Mouse (Mus musculus): ENCODE data around the gene Il18. TPM values are rescaled to one million over a fixed set of nuclear protein-coding genes. Genes with fewer than 3 reads are reported as not detected.
A peak's percentile ranks its signal among the peaks of the same experiment; 100 is the strongest.
"Not testable (repeated sequence)": the region's sequence is repeated elsewhere in the genome, so short reads cannot be mapped to it uniquely, and the experiment has no call there.

Il18 gene
- polyA plus RNA-seq, 1 experiment from 2014 or later = 0.50 TPM

DNA sequence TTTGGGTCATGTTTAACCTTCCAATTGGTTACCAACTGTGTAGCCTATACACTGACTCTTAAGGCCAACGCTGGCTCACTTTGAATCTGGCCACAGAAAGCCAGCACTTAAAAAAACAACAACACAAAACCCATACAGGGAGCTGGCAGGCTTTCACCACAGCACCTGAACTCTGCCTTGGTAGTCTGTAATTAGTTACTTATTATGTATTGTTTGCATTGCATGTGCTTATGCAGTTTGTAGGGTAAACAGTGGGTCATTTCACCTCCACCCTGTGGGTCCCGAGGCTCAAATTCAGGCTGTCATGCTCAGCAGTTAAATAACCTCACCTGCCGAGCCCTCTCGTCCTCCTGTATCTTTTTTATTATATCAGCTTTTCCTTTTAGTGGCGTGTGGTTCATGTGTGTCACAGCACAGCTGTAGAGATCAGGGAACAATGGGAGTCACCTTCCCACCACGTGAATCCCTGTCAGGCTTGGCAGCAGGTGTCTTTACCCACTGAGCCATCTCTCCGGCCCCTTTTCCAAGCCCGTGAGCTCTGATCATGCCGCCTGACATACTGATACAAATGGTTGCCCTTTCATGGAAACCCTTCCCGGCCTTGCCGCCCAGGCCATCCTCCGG, 40.3 kb downstream of the Il18 start:
- H3K4me1 ChIP-seq = no peaks in the 10 kb centered on the region
- H3K27me3 ChIP-seq (ENCODE audit: low read depth, poor library complexity, severe bottlenecking) = no peaks in the 10 kb centered on the region
- WGBS = 83% methylated on average over 12 of the region's 12 CpGs
- peaks cover 52% of the 10 kb centered on the region for H3K36me3 ChIP-seq
- no peak for DNase-seq (ENCODE audit: low spot score)
- no peak overlapping the region for H3K4me3 ChIP-seq
- no peak overlapping the region for H3K27ac ChIP-seq
- H3K9me3 ChIP-seq (replicated peaks) = no peaks in the 10 kb centered on the region

DNA sequence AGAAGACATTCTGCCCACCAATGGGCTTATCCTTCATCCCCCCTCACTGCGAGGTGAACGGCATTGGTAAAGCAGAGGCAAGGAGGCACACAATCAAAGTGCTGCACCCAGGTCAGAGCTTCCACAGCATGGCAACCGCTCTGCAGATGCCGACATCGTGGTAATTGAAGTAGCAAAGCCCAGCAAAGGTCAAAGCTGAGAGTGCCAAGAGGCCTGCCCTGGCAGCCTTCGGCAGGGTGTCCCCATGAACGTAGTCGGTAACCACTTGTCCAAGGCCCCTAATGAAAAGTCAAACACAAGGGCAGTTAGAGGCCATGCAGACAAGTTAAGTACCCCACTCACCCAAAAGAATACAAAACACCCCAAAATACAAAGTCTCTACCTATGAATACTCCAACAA, 42.3 kb downstream of the Il18 start:
- no peak for DNase-seq (ENCODE audit: low spot score)
- Histone ChIP-seq H3K36me3 (peaks cover 62% of the 10 kb centered on the region), H3K27me3 (ENCODE audit: low read depth, poor library complexity, severe bottlenecking) (no peaks in the 10 kb centered on the region), H3K4me3 (no peak overlapping the region), H3K27ac (no peak overlapping the region), H3K4me1 (peaks cover 2% of the 10 kb centered on the region), H3K9me3 (replicated peaks) (no peaks in the 10 kb centered on the region)
- 95% methylated on average over 8 of the region's 8 CpGs for WGBS

DNA sequence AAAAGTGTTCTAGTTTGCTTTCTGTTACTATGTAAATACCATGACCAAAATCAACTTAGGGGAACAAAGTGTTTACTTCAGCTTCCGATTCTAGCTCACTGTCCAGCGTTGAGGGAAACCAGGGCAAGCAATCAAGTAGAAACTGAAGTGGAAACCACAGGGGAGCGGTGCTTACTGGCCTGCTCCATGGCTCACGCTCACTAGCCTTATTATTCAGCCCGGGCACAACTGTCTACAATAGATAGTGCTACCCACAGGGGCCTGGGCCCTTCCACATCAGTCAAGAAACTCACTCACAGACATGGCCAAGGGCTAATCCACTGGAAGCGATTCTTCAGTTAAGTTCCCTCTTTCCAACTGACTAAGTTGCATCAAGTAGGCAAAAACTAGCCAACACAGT, 46.9 kb downstream of the Il18 start:
- Histone ChIP-seq H3K27ac (no peak overlapping the region), H3K4me3 (0 out of 2 replicates have a peak overlapping the region, but pooled peaks have one; percentile 74), H3K4me1 (peaks cover 18% of the 10 kb centered on the region), H3K36me3 (peaks cover 60% of the 10 kb centered on the region), H3K9me3 (replicated peaks) (no peaks in the 10 kb centered on the region), H3K27me3 (ENCODE audit: low read depth, poor library complexity, severe bottlenecking) (no peaks in the 10 kb centered on the region)
- 91% methylated on average over 6 of the region's 6 CpGs for WGBS
- no peak for DNase-seq (ENCODE audit: low spot score)

DNA sequence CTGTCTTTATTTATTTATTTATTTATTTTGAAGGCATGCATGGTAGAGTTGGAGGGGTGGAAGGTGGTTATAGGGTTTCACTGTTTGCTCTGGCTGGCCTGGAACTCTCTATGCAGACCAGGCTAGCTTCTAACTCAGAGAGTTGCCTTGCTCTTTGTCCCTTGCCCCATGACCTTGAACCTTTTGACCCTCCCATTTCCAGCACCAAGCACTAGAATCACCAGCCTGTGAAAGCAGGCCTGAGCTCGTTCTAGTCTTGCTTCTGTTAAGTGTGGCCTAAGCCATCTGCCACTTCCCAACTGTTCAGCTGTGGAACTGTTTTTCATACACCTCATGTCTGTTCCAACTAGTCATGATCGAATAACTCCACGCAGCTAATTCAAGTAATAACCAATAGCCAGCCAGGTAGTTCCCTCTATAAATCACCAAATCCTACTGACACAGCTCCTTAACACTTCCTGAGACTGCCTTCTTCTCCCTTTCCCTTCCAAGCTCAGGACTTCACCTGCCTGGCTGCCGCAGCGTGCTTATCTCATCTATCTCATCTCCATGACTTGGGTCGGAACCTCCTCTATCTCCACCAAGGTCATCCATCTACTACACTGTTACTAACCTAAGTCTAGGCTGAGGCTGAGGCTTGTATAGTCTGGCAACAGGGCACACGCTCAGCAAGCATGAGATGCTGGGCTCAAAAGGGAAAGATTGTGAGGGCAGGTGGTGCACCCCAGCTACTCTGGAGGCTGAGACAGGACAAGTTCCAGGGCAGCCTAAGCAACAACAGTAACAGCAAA, 47.6 kb downstream of the Il18 start:
- Histone ChIP-seq H3K36me3 (peaks cover 60% of the 10 kb centered on the region), H3K27ac (no peak overlapping the region)
- 91% methylated on average over 7 of the region's 7 CpGs for WGBS

DNA sequence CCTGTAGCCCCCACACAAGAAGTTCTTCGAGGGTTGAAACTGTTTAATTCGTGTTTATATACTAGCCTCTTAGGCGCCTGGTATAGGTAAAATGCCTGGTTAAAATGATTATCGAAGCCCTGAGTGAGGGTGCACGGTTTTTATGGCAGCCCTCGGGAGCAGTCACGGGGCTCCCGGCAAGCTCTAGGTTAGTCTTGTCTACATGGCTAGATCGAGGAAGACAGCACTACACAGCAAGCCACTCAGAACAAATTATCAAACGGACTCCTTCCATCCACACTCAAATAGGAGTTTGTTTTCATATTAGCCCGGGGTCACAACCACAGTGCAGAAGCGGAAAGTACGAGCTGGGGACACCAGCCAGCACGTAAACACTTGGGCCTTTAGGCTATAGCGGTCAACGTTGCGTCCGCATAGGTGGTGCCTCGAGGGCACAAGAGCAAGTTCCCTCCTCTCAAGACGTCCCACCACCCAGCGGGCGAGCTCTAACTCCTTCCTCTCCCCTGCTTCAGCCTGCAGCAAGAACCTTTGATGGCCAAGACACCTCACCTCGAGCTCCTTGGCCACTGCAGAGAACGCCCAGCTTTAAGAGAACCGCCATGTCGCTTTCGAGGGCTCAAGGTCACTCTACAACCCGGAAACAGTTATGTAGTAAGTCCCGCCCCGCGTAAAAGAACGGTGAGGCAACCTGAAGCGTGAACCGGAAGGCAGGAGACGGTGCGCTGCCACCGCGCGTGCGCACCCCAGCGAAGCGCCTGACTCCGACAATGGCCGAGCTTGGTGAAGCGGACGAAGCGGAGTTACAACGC, 48.8 kb downstream of the Il18 start, which contains the start of the genes Sdhd and Timm8b:
Sdhd (minus strand) TSS at position 624 of the 809 bp plus-strand sequence.
Timm8b (plus strand) TSS at position 722 of the 809 bp plus-strand sequence.
- peak within 1 kb of the TSS; percentile 74 for H3K4me3 ChIP-seq
- no peaks in the 10 kb centered on the region for H3K27me3 ChIP-seq (ENCODE audit: low read depth, poor library complexity, severe bottlenecking)
- peaks cover 60% of the 10 kb centered on the region for H3K36me3 ChIP-seq
- WGBS = under 1% methylated on average over 48 of the region's 48 CpGs
- peak within 1 kb of the TSS; percentile 88 for H3K27ac ChIP-seq
- H3K9me3 ChIP-seq (replicated peaks) = no peaks in the 10 kb centered on the region
- peaks cover 18% of the 10 kb centered on the region for H3K4me1 ChIP-seq
- DNase-seq (ENCODE audit: low spot score) = peak; percentile 94

More for the DNA sequence above, 47.6 kb downstream of the Il18 start:
- H3K9me3 ChIP-seq (replicated peaks) = no peaks in the 10 kb centered on the region
- peaks cover 18% of the 10 kb centered on the region for H3K4me1 ChIP-seq
- DNase-seq (ENCODE audit: low spot score) = no peak
- H3K27me3 ChIP-seq (ENCODE audit: low read depth, poor library complexity, severe bottlenecking) = no peaks in the 10 kb centered on the region
- peak overlapping the region; percentile 74 for H3K4me3 ChIP-seq

DNA sequence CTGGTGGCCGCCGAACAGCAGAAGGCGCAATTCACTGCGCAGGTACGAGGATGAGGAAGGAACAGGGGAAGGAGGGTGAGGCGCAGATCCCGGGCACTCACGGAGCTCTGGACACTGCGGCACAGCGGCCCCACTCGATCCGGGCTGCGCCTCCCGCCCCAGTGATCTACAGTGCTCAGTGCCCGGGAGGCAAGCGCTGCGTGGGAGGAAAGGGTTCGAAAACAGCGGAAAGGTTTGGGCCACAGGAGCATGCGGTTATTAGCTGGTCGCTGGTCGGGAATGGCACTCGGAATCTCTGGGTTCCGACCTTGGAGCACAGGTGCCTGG, 49.3 kb downstream of the Il18 start:
- WGBS = under 1% methylated on average over 24 of the region's 24 CpGs
- Histone ChIP-seq H3K4me3 (peak overlapping the region; percentile 74), H3K36me3 (peaks cover 60% of the 10 kb centered on the region), H3K9me3 (replicated peaks) (no peaks in the 10 kb centered on the region), H3K27me3 (ENCODE audit: low read depth, poor library complexity, severe bottlenecking) (no peaks in the 10 kb centered on the region), H3K27ac (peak overlapping the region; percentile 88), H3K4me1 (peaks cover 18% of the 10 kb centered on the region)
- no peak for DNase-seq (ENCODE audit: low spot score)

DNA sequence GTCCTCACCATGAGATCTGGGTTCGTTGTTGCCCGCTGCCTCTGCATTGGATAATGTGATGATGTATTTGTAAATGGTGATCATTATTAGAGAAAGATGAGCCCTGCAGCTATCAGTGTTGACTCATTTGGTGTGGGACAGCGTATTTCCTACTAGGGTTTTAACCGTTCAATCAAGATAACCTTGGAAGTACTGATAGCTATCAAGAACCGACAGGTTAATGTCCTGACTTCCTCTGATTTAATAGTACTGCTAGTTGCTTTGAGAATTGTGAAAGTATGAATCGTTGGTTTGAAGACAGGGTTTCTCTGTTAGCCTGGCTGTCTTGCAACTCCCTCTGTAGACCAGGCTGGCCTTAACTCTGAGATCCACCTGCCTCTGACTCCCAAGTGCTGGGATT, 49.7 kb downstream of the Il18 start:
- Histone ChIP-seq H3K4me1 (peaks cover 18% of the 10 kb centered on the region), H3K27me3 (ENCODE audit: low read depth, poor library complexity, severe bottlenecking) (no peaks in the 10 kb centered on the region), H3K27ac (peak overlapping the region; percentile 88), H3K4me3 (peak overlapping the region; percentile 74), H3K36me3 (peaks cover 60% of the 10 kb centered on the region), H3K9me3 (replicated peaks) (no peaks in the 10 kb centered on the region)
- 3% methylated on average over 6 of the region's 6 CpGs for WGBS
- DNase-seq (ENCODE audit: low spot score) = no peak

DNA sequence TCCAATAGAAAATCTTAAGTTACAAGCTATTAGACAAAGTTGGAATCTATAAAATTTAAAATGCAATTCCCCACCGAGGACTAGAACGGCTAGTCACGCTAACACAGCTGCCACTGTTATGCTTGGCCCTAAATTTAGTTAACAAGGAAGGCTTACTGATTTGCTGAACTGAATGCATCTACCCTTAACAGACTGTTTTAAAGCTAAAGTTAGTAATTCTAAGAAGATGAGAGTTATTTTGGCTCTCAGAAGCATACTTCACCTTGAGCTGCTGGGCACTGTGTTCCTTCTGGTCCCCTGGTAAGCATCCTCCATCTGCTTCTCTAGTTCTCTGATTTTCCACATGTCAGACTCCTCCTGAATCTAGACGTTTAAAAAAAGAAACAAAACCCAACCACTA, 57.5 kb downstream of the Il18 start:
- WGBS = 92% methylated on average over 4 of the region's 4 CpGs
- H3K36me3 ChIP-seq = peaks cover 82% of the 10 kb centered on the region
- peaks cover 8% of the 10 kb centered on the region for H3K4me1 ChIP-seq
- no peak for DNase-seq (ENCODE audit: low spot score)
- H3K4me3 ChIP-seq = no peak overlapping the region
- H3K9me3 ChIP-seq (replicated peaks) = no peaks in the 10 kb centered on the region
- no peaks in the 10 kb centered on the region for H3K27me3 ChIP-seq (ENCODE audit: low read depth, poor library complexity, severe bottlenecking)
- H3K27ac ChIP-seq = no peak overlapping the region

DNA sequence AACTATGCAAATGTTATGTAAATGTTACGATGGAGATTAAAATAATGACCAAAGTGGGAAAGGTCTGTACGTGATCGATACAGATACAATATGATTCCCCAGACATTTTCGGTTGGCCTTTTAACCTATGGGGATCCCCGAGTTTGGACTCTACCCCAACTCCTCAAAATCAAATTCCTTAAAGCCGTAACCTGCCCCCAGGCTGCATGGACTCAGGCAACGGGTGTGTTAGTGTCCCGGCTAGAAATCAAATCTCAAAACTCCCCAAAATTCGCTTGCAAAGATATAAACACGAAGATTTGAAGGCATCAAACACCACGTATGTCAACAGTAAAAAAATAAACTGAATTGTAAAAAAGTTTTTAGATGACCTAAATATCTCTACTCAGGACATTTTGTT, 61.5 kb downstream of the Il18 start:
- Histone ChIP-seq H3K27ac (peak overlapping the region; percentile 93), H3K27me3 (ENCODE audit: low read depth, poor library complexity, severe bottlenecking) (no peaks in the 10 kb centered on the region), H3K9me3 (replicated peaks) (no peaks in the 10 kb centered on the region), H3K4me3 (peak overlapping the region; percentile 89), H3K4me1 (peaks cover 8% of the 10 kb centered on the region), H3K36me3 (peaks cover 42% of the 10 kb centered on the region)
- DNase-seq (ENCODE audit: low spot score) = no peak
- 43% methylated on average over 11 of the region's 11 CpGs for WGBS

DNA sequence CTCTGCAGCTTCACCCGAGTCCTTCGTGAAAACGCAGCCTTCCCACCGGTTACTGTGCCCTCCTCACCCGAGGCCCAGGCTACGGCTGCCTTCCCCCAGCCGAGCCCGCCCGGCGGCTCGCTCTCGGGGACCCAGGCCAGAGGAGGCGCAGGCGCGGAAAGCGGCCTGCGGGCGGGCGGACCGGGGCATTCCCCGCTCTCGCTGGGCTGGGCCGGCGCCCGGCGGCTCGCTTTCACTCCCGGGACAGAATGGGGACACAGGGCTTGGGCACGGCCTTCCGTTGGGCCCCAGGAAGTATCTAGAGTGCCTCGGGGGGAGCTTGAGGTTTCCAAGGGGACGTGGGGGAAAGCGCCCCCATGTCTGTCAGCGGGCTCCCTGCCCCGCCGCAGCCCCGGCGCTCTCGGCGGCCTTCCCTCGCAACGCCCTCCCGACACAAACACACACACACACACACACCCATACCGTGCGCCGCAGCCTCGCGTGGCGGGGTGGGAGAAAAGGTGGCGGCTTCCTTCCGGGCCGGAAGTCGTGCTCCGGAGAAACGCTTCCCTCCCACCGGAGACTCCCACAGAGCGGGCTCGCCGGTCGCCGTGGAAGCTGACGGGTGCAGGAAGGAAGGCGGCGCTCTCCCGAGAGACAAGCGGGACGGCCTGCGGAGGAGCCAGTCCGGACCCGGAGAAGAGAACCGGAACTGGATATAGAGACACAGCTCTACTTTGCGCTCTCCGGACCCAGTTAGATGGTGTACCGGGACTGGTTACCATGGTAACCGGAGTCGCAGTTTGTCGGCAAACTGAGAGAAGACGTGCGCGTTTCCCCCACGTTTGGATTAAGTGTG, 62.4 kb downstream of the Il18 start, which contains the start of the genes Pih1d2 and Nkapd1:
Pih1d2 (plus strand) TSS at position 556 of the 838 bp plus-strand sequence.
Nkapd1 (minus strand) TSS at position 699 of the 838 bp plus-strand sequence.
- H3K4me3 ChIP-seq = peak within 1 kb of the TSS; percentile 89
- peaks cover 8% of the 10 kb centered on the region for H3K4me1 ChIP-seq
- H3K9me3 ChIP-seq (replicated peaks) = no peaks in the 10 kb centered on the region
- DNase-seq (ENCODE audit: low spot score) = peak; percentile 90
- under 1% methylated on average over 81 of the region's 81 CpGs for WGBS
- peak within 1 kb of the TSS; percentile 93 for H3K27ac ChIP-seq
- no peaks in the 10 kb centered on the region for H3K27me3 ChIP-seq (ENCODE audit: low read depth, poor library complexity, severe bottlenecking)
- H3K36me3 ChIP-seq = peaks cover 33% of the 10 kb centered on the region

DNA sequence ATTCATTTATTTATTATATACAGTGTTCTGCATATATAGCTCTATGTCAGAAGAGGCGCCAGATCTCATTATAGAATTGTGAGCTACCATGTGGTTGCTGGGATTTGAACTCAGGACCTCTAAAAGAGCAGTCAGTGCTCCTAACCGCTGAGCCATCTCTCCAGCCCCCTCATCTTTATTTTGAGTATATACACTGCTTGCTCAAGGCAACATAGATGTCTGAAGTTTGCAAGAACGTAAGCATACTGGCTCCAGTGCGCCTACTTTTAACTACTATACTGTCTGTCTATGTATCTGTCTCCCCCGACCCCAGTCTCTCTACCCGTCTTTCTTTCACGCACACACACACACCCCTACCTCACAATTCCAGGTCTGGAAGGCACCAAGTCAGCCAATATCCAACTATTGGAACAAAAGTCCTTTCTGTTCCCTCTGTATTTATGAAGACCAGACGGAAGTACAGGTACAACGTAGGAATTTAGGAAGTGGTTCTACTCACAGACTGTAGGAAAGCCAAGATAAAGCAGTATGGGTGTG, 63.2 kb downstream of the Il18 start:
- Histone ChIP-seq H3K27me3 (ENCODE audit: low read depth, poor library complexity, severe bottlenecking) (no peaks in the 10 kb centered on the region), H3K9me3 (replicated peaks) (no peaks in the 10 kb centered on the region), H3K4me3 (peak overlapping the region; percentile 89), H3K4me1 (peaks cover 8% of the 10 kb centered on the region), H3K36me3 (peaks cover 25% of the 10 kb centered on the region), H3K27ac (no peak overlapping the region)
- 63% methylated on average over 9 of the region's 9 CpGs for WGBS
- DNase-seq (ENCODE audit: low spot score) = no peak

DNA sequence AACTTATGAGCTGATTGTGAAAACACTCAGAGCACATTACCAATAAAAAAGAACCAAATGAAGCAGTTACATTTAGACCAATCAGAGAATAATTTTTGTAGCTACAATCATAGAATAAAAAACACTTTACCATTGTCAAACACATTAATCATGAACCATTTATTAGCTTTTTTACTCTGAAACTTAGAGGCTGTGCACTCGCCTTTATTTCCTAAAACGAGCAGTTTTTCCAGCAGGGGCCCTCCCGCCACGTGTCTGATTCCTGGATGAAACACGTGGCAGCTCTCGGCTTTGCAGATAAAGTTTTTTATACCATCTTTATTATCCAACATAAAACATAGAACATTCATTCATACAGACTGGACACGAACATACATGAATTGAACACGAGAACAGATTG, 76.3 kb downstream of the Il18 start:
- WGBS = 95% methylated on average over 6 of the region's 8 CpGs
- not testable (repeated sequence) for H3K4me3 ChIP-seq; H3K9me3 ChIP-seq (replicated peaks); H3K27me3 ChIP-seq (ENCODE audit: low read depth, poor library complexity, severe bottlenecking); H3K4me1 ChIP-seq; DNase-seq (ENCODE audit: low spot score); H3K27ac ChIP-seq
- peaks cover 39% of the 10 kb centered on the region for H3K36me3 ChIP-seq
